Mouse (Mus musculus): ENCODE measurements at regions not wholly inside any gene's neighbourhood (a gene's known extent, or its start where the extent isn't known, plus 50 kb on each side); places are given as distances from the start of the nearest gene placed in this dataset.
A peak's percentile ranks its signal among the peaks of the same experiment; 100 is the strongest.

- peak; percentile 4 for DNase-seq
Observed at GRCm38 (mm10) chr14:35906313-35906712, 94.5 kb upstream of the 4930596D02Rik start.

- no peak for DNase-seq
Observed at GRCm38 (mm10) chr14:35884658-35885273, 73.0 kb upstream of the 4930596D02Rik start.

GRCm38 (mm10) chr14:35874265-35874664 is 62.5 kb upstream of the 4930596D02Rik start:
- no peak for DNase-seq
